Mouse (Mus musculus) CH12.LX (cell line): Measurements from ENCODE around the gene Inpp5b. TPM values are rescaled to one million over a fixed set of nuclear protein-coding genes. Genes with fewer than 3 reads are reported as not detected.

Source experiments
- DNase-seq: peaks from one replicate; pipeline ENCODE4 v3.0.0-alpha.2; 2013; ENCODE audit errors: extremely low read depth
- H3K27ac ChIP-seq: 2 replicates; pipeline ENCODE4 v1.5.1; 2012; ENCODE audit warnings: low read depth, mild to moderate bottlenecking, control low read depth, moderate library complexity; ENCODE audit not compliant: insufficient read depth
- H3K27me3 ChIP-seq: replicated peaks from 2 replicates; pipeline ENCODE3; 2012; ENCODE audit warnings: inconsistent platforms
- H3K36me3 ChIP-seq, 2 experiments: replicated peaks in 1 of 2; 2 replicates each; pipeline versions ENCODE3 to v1.6.1; 2012; ENCODE audit warnings: inconsistent platforms in 1 of 2, low read length in 1 of 2, mild to moderate bottlenecking in 1 of 2, mixed read lengths in 1 of 2, moderate library complexity in 1 of 2; ENCODE audit not compliant: control insufficient read depth in 1 of 2, insufficient read depth in 1 of 2
- H3K4me1 ChIP-seq, 2 experiments: 2 replicates each; pipeline ENCODE4 v1.6.1; 2012; ENCODE audit warnings: inconsistent platforms in 1 of 2, moderate library complexity in 1 of 2; ENCODE audit not compliant: insufficient read depth in 2 of 2, control insufficient read depth in 1 of 2
- H3K4me2 ChIP-seq: 2 replicates; pipeline ENCODE4 v1.6.1; 2012; ENCODE audit warnings: low read depth, mild to moderate bottlenecking, control low read depth; ENCODE audit not compliant: poor library complexity, insufficient read depth, severe bottlenecking
- H3K4me3 ChIP-seq, 3 experiments: fragments of 150-350 bp in 1 of 3; sonication (generic) in 1 of 3; replicated peaks in 1 of 3; 2 replicates each; pipeline versions ENCODE3 to v1.5.1; 2011 to 2012; ENCODE audit warnings: low read depth in 2 of 3, low read length in 2 of 3, mild to moderate bottlenecking in 2 of 3, moderate library complexity in 2 of 3, control low read depth in 1 of 3, improper control_type of control experiment in 1 of 3, inconsistent platforms in 1 of 3, mixed read lengths in 1 of 3; ENCODE audit not compliant: poor library complexity in 1 of 3
- H3K79me2 ChIP-seq: replicated peaks from 2 replicates; pipeline ENCODE4 v1.6.1; 2012; ENCODE audit warnings: mild to moderate bottlenecking, moderate library complexity; ENCODE audit not compliant: control insufficient read depth, poor library complexity, insufficient read depth, severe bottlenecking; ENCODE audit errors: extremely low read depth
- H3K9ac ChIP-seq: 2 replicates; pipeline ENCODE4 v1.6.1; 2012; ENCODE audit warnings: low read depth, mild to moderate bottlenecking, control low read depth, moderate library complexity; ENCODE audit not compliant: insufficient read depth
- H3K9me3 ChIP-seq: replicated peaks from 2 replicates; pipeline ENCODE3; 2012; ENCODE audit warnings: low read length, inconsistent platforms, mixed read lengths
- CTCF ChIP-seq, 2 experiments: IDR thresholded peaks in 1 of 2; conservative IDR thresholded peaks in 1 of 2; 2 replicates each; pipeline ENCODE4 v1.5.1; 2011 to 2012; ENCODE audit warnings: low read depth in 2 of 2, low read length in 2 of 2, improper control_type of control experiment in 1 of 2, inconsistent platforms in 1 of 2, mild to moderate bottlenecking in 1 of 2, moderate library complexity in 1 of 2
- ELF1 ChIP-seq: IDR thresholded peaks from 2 replicates; pipeline ENCODE4 v1.6.1; 2014; ENCODE audit warnings: low read depth, mild to moderate bottlenecking, inconsistent platforms, low read length, improper control_type of control experiment
- GABPA ChIP-seq: IDR thresholded peaks from 2 replicates; pipeline ENCODE4 v1.6.1; 2012; ENCODE audit warnings: low read depth, low read length, improper control_type of control experiment, inconsistent platforms; ENCODE audit not compliant: insufficient replicate concordance
- HCFC1 ChIP-seq: IDR thresholded peaks from 2 replicates; pipeline ENCODE4 v1.6.1; 2012; ENCODE audit warnings: low read depth, mild to moderate bottlenecking, inconsistent platforms, low read length, improper control_type of control experiment
- JUND ChIP-seq: conservative IDR thresholded peaks from 2 replicates; pipeline ENCODE4 v1.6.1; 2011; ENCODE audit warnings: low read depth, low read length, improper control_type of control experiment
- KAT2A ChIP-seq: IDR thresholded peaks from 2 replicates; pipeline ENCODE4 v1.6.1; 2012; ENCODE audit warnings: low read length, improper control_type of control experiment, inconsistent platforms; ENCODE audit not compliant: insufficient replicate concordance
- MAFK ChIP-seq: IDR thresholded peaks from 2 replicates; pipeline ENCODE4 v1.6.1; 2011; ENCODE audit warnings: low read length, improper control_type of control experiment; ENCODE audit not compliant: insufficient replicate concordance
- MAX ChIP-seq: IDR thresholded peaks from 2 replicates; pipeline ENCODE4 v1.6.1; 2011; ENCODE audit warnings: low read length, improper control_type of control experiment
- MXI1 ChIP-seq: IDR thresholded peaks from 2 replicates; pipeline ENCODE4 v1.6.1; 2011; ENCODE audit warnings: mild to moderate bottlenecking, low read depth, low read length, improper control_type of control experiment
- MYC ChIP-seq: IDR thresholded peaks from 2 replicates; pipeline ENCODE4 v1.6.1; 2011; ENCODE audit warnings: low read depth, mild to moderate bottlenecking, improper control_type of control experiment, low read length
- NRF1 ChIP-seq: IDR thresholded peaks from 2 replicates; pipeline ENCODE4 v1.6.1; 2014; ENCODE audit warnings: low read depth, mild to moderate bottlenecking, inconsistent platforms, low read length, improper control_type of control experiment, moderate library complexity
- PAX5 ChIP-seq: IDR thresholded peaks from 2 replicates; pipeline ENCODE4 v1.6.1; 2012; ENCODE audit warnings: low read length, inconsistent platforms, mixed read lengths
- RAD21 ChIP-seq: IDR thresholded peaks from 2 replicates; pipeline ENCODE4 v1.6.1; 2011; ENCODE audit warnings: low read depth, mild to moderate bottlenecking, low read length, improper control_type of control experiment, moderate library complexity
- RCOR1 ChIP-seq: conservative IDR thresholded peaks from 2 replicates; pipeline ENCODE4 v1.6.1; 2012; ENCODE audit warnings: low read depth, mild to moderate bottlenecking, inconsistent platforms, low read length, improper control_type of control experiment
- TBP ChIP-seq: conservative IDR thresholded peaks from 2 replicates; pipeline ENCODE4 v1.6.1; 2011; ENCODE audit warnings: low read depth, low read length, improper control_type of control experiment
- TCF12 ChIP-seq: IDR thresholded peaks from 2 replicates; pipeline ENCODE4 v1.6.1; 2014; ENCODE audit warnings: low read depth, mild to moderate bottlenecking, inconsistent platforms, low read length, improper control_type of control experiment
- UBTF ChIP-seq: IDR thresholded peaks from 2 replicates; pipeline ENCODE4 v1.6.1; 2012; ENCODE audit warnings: low read depth, mild to moderate bottlenecking, inconsistent platforms, low read length, improper control_type of control experiment, moderate library complexity
- USF1 ChIP-seq: IDR thresholded peaks from 2 replicates; pipeline ENCODE4 v1.6.1; 2014; ENCODE audit warnings: low read depth, mild to moderate bottlenecking, inconsistent platforms, low read length, improper control_type of control experiment
- USF2 ChIP-seq: conservative IDR thresholded peaks from 2 replicates; pipeline ENCODE4 v1.6.1; 2011; ENCODE audit warnings: low read depth, low read length, improper control_type of control experiment
- ZKSCAN1 ChIP-seq: IDR thresholded peaks from 2 replicates; pipeline ENCODE4 v1.6.1; 2012; ENCODE audit warnings: low read depth, inconsistent platforms, low read length, improper control_type of control experiment, borderline replicate concordance
- ZNF384 ChIP-seq: IDR thresholded peaks from 2 replicates; pipeline ENCODE4 v1.6.1; 2012; ENCODE audit warnings: low read depth, low read length, improper control_type of control experiment, inconsistent platforms
- dilution Hi-C: fragments of 300-500 bp; cut with MboI; formaldehyde crosslinking; loops from 2 replicates; pipeline ENCODE4 v1.14.3; 2020; ENCODE audit warnings: low sequenced_read_pairs; ENCODE audit not compliant: extremely low pct_unique_long_range_greater_than_20kb, extremely low pct_ligation_motif_present
- in situ Hi-C: fragments of 300-500 bp; cut with MboI; formaldehyde crosslinking; loops from 3 replicates; pipeline ENCODE4 v1.14.3; 2019; ENCODE audit warnings: low sequenced_read_pairs, low pct_ligation_motif_present, low pct_unique_long_range_greater_than_20kb, mixed read lengths
- polyA plus RNA-seq: library from polyadenylated mRNA; unstranded; fragments of >175 nt; gene quantifications from 2 replicates; pipeline ENCODE4 v1.2.1, GENCODE M21; 2012; ENCODE audit warnings: low read depth; ENCODE audit not compliant: insufficient read length
- total RNA-seq, 2 experiments: library from RNA; depleted of rRNA; stranded (reverse); fragments of 300-350 nt in 1 of 2; fragments of >200 nt in 1 of 2; gene quantifications; 2 replicates each; pipeline ENCODE4 v1.2.3; 2012 to 2014

Inpp5b gene
- total and polyA plus RNA-seq, 3 experiments, result 25.6 to 34.0 (median 26.2) TPM

GRCm38 (mm10) chr4:124714545-124715481 lies 26.8 kb upstream of the Inpp5b start, which contains the start of gene Sf3a3 (continued):
- TF ChIP-seq MYC (peak; percentile 79), ZNF384 (no peak), MXI1 (peak; percentile 87), NRF1 (peak; percentile 67), CTCF (conservative IDR thresholded peaks at IDR 0.05 in 1 of 2, IDR thresholded peaks at IDR 0.05 in 1 of 2; ENCODE audit: low read depth in 2 of 2, low read length in 2 of 2) (peak in 1 of 2 experiments; percentile 92; a peak in 2 of 4 replicates), ELF1 (peak; percentile 88), JUND (no peak), MAX (peak; percentile 88), PAX5 (no peak)
- TF ChIP-seq, all 38 proteins: peak for 25

DNA sequence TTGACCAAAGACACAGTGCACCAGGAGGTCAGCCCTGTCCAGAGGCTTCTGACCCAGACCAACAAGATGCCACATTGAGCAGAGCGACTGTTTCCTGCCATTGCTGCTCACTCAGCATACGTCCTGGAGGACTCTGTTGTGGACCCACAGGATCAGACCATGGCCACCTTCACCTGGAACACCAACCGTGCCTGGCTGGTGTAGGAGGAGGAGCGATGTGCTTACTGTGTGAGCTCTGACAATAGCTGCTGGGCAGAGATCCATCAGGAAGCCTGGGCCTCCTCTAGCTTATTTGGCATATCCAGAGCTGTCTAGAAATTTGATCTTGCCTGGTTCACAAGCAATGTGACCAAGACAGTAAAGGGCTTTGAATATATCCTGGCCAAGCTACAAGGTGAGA lies 22.5 kb upstream of the Inpp5b start:
- Histone ChIP-seq H3K79me2 (peaks cover 23% of the 10 kb centered on the region), H3K9me3 (no peaks in the 10 kb centered on the region), H3K4me3 (no peak overlapping the region), H3K36me3 (peaks cover 63 to 79% of the 10 kb centered on the region in 2 experiments), H3K27me3 (no peaks in the 10 kb centered on the region), H3K4me1 (peaks cover 11 to 14% of the 10 kb centered on the region in 2 experiments), H3K4me2 (no peak overlapping the region), H3K9ac (no peak overlapping the region), H3K27ac (no peak overlapping the region)
- no peak for TF ChIP-seq USF1
- in situ Hi-C loops, result no loop called here
- dilution Hi-C loops, result no loop called here
- no peak for DNase-seq

- in situ Hi-C loops (no loop called here), dilution Hi-C loops (no loop called here)
- Histone ChIP-seq H3K9ac (no peak overlapping the region), H3K79me2 (no peaks in the 10 kb centered on the region), H3K4me2 (no peak overlapping the region), H3K27ac (no peak overlapping the region), H3K27me3 (no peaks in the 10 kb centered on the region), H3K36me3 (peaks cover 83 to 95% of the 10 kb centered on the region in 2 experiments), H3K4me3 (no peak overlapping the region), H3K9me3 (no peaks in the 10 kb centered on the region), H3K4me1 (no peaks in the 10 kb centered on the region; a peak in 1 of 4 replicates)
- TF ChIP-seq NRF1 (no peak), UBTF (no peak), MAX (no peak), HCFC1 (no peak), TCF12 (no peak), MAFK (no peak), JUND (no peak), RCOR1 (no peak), ZKSCAN1 (no peak), KAT2A (no peak), RAD21 (no peak), ZNF384 (no peak), USF2 (no peak), GABPA (no peak), CTCF (conservative IDR thresholded peaks at IDR 0.05 in 1 of 2, IDR thresholded peaks at IDR 0.05 in 1 of 2; ENCODE audit: low read depth in 2 of 2, low read length in 2 of 2) (no peak), TBP (no peak)
- DNase-seq, result no peak
Measured at GRCm38 (mm10) chr4:124726121-124726520, 15.5 kb upstream of the Inpp5b start.
